Mouse (Mus musculus) urinary bladder, postnatal 10 days (tissue): ENCODE data around the gene Tunar.

Source experiments
- DNase-seq: peaks from one replicate; pipeline ENCODE4 v3.0.0; 2022; ENCODE audit warnings: low spot score

Tunar gene

DNA sequence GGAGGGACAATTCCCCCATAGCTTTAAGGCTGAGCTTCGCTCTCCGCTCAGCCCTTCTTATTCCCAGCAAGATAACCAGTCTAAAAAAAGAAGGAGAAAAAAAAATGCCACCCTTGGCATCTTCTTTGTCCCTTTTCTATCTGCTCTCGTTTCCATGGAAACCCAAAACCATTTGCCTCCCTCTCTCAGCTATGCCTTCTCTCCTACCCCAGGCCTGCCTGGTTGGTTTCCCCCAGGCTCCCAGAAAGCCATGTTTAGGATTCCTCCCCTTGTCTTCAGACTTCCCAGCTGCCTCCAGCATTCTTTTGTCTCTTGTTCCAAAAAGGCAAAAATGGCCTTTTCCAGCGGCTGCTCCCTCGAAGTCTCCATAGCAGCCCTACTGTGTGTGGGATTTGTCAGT is 70.1 kb downstream of the Tunar start:
- DNase-seq = no peak

DNA sequence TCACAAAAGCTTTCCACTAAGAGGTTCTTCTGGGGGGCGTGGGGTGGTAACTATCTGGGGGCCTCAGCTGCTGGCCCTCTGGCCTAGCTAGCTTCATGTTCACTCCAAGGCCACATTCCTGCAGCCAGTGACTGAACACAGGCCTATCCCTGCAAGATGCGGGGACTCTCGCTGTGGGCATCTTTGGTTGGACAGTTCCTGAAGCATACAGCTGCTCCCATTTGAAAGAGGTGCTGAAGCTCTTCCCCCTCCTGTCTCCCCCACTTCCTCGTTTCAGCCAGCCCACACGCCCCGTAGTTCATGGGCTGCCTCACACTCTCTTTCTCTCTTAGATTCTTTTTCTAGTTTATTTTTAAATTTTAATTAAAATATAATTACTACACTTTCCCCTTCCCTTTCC is 72.3 kb downstream of the Tunar start:
- no peak for DNase-seq

DNA sequence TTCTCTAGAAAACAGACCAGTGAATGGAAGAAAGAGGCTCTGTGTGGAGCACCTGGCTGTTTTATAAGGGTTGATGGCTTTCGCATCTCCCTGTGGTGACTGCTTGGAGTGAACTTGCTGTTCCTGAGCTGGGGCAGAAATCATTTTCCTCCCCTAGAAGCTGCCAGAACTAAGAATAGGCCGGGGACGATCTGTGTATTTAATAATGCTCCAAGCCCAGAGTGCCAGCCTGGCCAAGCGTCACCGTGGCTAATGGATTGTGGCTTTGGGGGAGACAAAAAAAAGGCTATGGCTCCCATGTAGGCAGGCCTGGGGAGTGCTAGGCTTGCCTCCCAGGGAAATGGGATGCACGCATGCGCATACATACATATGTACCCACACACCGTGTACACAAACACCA is 80.2 kb downstream of the Tunar start:
- DNase-seq = no peak

DNA sequence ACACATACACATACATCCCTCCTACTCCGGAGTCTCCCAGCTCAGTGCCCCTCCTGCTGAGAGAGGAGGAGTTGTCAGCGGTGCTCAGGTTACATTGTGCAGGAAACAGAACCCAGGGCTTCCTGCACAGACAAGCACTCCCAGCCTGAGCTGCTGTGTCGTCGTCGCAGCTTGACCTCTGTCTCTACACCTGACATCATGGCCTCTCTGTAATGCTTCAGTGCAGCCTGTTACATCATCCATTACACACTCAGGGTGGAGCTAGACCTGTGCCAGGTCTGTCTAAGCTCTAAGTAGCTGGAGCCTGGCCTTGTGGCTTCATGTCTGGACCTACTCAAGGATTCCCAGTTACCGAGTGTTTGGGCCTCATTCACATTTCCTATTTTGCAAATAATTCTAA is 86.8 kb downstream of the Tunar start:
- DNase-seq = no peak

DNA sequence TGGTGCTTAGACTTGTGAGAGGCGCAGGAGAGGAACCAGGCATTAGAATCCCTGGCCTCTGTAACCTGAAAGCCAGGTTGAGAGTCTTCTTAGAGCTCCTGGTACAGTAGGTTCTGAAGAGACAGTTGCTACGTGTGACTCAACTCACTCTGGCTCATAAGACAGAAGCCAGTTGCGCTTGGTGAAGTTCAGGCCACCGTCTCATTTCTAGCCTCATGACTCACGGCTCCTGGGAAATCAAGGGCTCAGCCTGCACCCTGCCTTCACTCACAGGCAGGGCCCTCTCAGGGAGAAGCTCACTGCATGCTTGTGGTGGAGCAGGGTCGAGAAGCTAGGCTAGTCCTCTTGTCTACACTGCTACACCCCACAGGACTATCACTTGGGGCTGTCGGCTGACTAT is 92.9 kb downstream of the Tunar start:
- DNase-seq = no peak

DNA sequence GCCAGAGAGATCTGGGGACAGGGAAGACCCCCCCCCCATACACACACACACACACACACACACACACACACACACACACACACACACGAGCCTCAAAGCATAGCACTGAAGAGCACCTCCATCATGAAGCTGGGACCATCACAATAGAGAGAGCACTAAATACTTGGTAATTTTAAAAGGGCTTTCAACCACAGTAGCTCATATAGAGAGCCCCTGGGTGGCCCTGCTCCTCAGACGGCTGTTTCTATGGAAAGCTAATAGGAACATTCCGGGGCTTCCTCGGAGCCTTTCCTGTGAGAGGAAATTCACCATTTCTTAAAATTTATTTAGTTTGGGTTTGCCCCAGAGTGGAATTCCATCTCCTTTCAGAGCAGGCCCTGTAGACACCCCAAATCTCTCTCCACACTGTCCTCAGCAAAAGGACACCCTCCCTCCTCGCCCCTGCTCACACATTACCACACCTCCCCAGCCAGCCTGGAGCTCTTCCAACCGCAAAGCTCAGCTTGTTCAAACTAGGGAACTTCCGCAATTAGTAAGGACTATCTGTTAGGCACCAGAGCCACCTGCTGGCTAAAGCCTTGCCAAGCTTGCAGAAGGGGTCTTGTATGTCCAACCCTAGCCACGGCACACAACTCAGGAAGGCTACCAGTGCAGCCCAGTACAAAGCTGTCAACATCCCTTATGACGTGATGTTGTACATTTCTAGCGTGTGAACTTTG is 93.5 kb downstream of the Tunar start:
- no peak for DNase-seq

DNA sequence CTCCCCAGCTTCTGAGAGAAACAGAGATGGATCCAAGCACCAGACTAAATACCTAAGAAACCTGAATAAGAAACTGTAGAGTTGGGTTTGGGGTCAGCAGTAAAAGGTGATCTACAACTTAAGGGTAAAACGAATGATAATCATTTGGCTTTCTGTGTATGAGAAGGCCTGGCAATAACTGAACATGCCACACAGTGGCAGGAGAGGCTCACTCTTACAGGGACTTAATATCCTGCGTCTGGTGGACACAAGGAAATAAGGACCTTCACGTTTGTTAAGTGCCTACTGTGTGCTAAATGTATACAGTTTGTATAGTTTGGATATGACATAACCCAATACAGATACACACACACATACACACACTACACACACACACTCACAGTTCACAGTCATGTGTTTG is 98.2 kb downstream of the Tunar start:
- DNase-seq = no peak

DNA sequence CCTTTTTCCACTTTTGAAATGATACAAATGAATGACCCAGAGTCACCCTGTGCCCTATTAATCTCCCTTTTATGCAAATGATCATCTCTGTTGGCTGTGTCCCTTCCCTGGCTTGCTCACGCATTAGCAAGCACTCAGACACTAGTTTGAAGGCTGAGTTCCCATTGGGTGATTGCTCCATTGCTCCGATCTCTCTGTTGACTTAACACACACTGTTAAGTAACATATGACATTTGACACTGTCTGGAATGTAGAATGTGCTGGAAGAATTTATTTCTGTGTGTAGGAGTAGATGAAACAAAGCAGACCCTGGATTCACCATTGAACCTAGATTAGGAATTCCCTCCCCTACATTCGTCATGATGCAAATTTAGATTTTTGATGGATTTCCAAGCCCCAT is 99.1 kb downstream of the Tunar start:
- DNase-seq = no peak
